Mouse (Mus musculus): ENCODE data around the gene Zswim1.
"Not testable (repeated sequence)": the region's sequence is repeated elsewhere in the genome, so short reads cannot be mapped to it uniquely, and the experiment has no call there.

Gene Zswim1

GRCm38 (mm10) chr2:164832032-164832747 lies 9.7 kb downstream of the Zswim1 start:
- no peak for DNase-seq

- DNase-seq = peak; percentile 67 to 77
Measured at GRCm38 (mm10) chr2:164832748-164833301, 10.3 kb downstream of the Zswim1 start, which contains the start of gene Ctsa. Gene Ctsa (plus strand): TSS chr2:164832873.

- peak; percentile 94 to 96 for DNase-seq
Measured at GRCm38 (mm10) chr2:164833314-164833959, 11.0 kb downstream of the Zswim1 start, which contains the start of gene Neurl2. Gene Neurl2 (minus strand): TSS chr2:164833456.

- DNase-seq = peak in 1 of 2 experiments; percentile 42
Measured at GRCm38 (mm10) chr2:164834531-164834930, 12.0 kb downstream of the Zswim1 start.

- no peak for DNase-seq
Measured at GRCm38 (mm10) chr2:164835164-164835563, 12.7 kb downstream of the Zswim1 start.

- DNase-seq = no peak
Measured at GRCm38 (mm10) chr2:164845782-164846181, 23.3 kb downstream of the Zswim1 start.

- no peak for DNase-seq
Measured at GRCm38 (mm10) chr2:164850061-164850460, 27.6 kb downstream of the Zswim1 start.

- DNase-seq = not testable (repeated sequence)
Measured at GRCm38 (mm10) chr2:164855572-164855971, 33.1 kb downstream of the Zswim1 start.

- no peak for DNase-seq
Measured at GRCm38 (mm10) chr2:164856309-164857100, 34.0 kb downstream of the Zswim1 start.

GRCm38 (mm10) chr2:164857101-164857821 lies 34.8 kb downstream of the Zswim1 start, which contains the start of gene Pltp:
Gene Pltp (minus strand): TSS chr2:164857711.
- DNase-seq = no peak

GRCm38 (mm10) chr2:164857842-164858553 lies 35.5 kb downstream of the Zswim1 start:
- DNase-seq = no peak

- DNase-seq = no peak
Measured at GRCm38 (mm10) chr2:164859155-164859554, 36.7 kb downstream of the Zswim1 start.

- peak in 1 of 2 experiments; percentile 63 for DNase-seq
Measured at GRCm38 (mm10) chr2:164859640-164860432, 37.4 kb downstream of the Zswim1 start.

- DNase-seq = no peak
Measured at GRCm38 (mm10) chr2:164861094-164861493, 38.6 kb downstream of the Zswim1 start.

GRCm38 (mm10) chr2:164862179-164862861 lies 39.8 kb downstream of the Zswim1 start:
- no peak for DNase-seq

- DNase-seq = not testable (repeated sequence)
Measured at GRCm38 (mm10) chr2:164863411-164863810, 40.9 kb downstream of the Zswim1 start.

- DNase-seq = no peak
Measured at GRCm38 (mm10) chr2:164864593-164864992, 42.1 kb downstream of the Zswim1 start.

- no peak for DNase-seq
Measured at GRCm38 (mm10) chr2:164866741-164867551, 44.5 kb downstream of the Zswim1 start.

GRCm38 (mm10) chr2:164867566-164867965 lies 45.1 kb downstream of the Zswim1 start:
- no peak for DNase-seq

Measured in kidney, adult 8-10 months (tissue).